Mouse (Mus musculus) hindbrain, embryonic 13.5 days (tissue): ENCODE measurements around the gene Lrrc8e. TPM values are rescaled to one million over a fixed set of nuclear protein-coding genes. Genes with fewer than 3 reads are reported as not detected.

ENCODE experiments used
- ATAC-seq: fragments of 200-750 bp; cut with Nextera tagmentation; 2 replicates; pipeline ENCODE4 v1.8.0; 2017; ENCODE audit warnings: moderate TSS enrichment; ENCODE audit not compliant: low FRiP score
- H3K27ac ChIP-seq: fragments of 300-500 bp; sonication (generic); 2 replicates; pipeline ENCODE4 v1.5.1; 2015; ENCODE audit warnings: inconsistent platforms, mild to moderate bottlenecking, moderate library complexity
- H3K27me3 ChIP-seq: fragments of 300-500 bp; sonication (generic); 2 replicates; pipeline ENCODE4 v1.6.1; 2015; ENCODE audit warnings: mild to moderate bottlenecking, inconsistent platforms
- H3K36me3 ChIP-seq: fragments of 300-500 bp; sonication (generic); 2 replicates; pipeline ENCODE4 v1.6.1; 2015; ENCODE audit warnings: mild to moderate bottlenecking, inconsistent platforms
- H3K4me1 ChIP-seq: fragments of 300-500 bp; sonication (generic); replicated peaks from 2 replicates; pipeline ENCODE4 v1.6.1; 2015; ENCODE audit warnings: inconsistent platforms
- H3K4me2 ChIP-seq: fragments of 300-500 bp; sonication (generic); 2 replicates; pipeline ENCODE4 v1.6.1; 2015; ENCODE audit warnings: inconsistent platforms, mild to moderate bottlenecking, moderate library complexity
- H3K4me3 ChIP-seq: fragments of 300-500 bp; sonication (generic); 2 replicates; pipeline ENCODE4 v1.5.1; 2015; ENCODE audit warnings: mild to moderate bottlenecking, inconsistent platforms
- H3K9ac ChIP-seq: fragments of 300-500 bp; sonication (generic); 2 replicates; pipeline ENCODE4 v1.6.1; 2015; ENCODE audit warnings: mild to moderate bottlenecking, inconsistent platforms
- H3K9me3 ChIP-seq: fragments of 300-500 bp; sonication (generic); 2 replicates; pipeline ENCODE4 v1.6.1; 2016; ENCODE audit warnings: inconsistent platforms
- WGBS: fragments of 180-500 bp; shearing (Covaris S2); methylation state at CpG from one replicate; pipeline ENCODE4 v1.1.7; 2015; 5-methylcytosine and 5-hydroxymethylcytosine counted together
- polyA plus RNA-seq: library from polyadenylated mRNA; unstranded; fragments of >200 nt; fragmentation: Nextera tagmentation; extraction: Ambion mirVana; gene quantifications from 2 replicates; pipeline ENCODE4 v1.2.1, GENCODE M21; 2015

The Lrrc8e gene
- polyA plus RNA-seq, 1 experiment from 2014 or later: not detected

DNA sequence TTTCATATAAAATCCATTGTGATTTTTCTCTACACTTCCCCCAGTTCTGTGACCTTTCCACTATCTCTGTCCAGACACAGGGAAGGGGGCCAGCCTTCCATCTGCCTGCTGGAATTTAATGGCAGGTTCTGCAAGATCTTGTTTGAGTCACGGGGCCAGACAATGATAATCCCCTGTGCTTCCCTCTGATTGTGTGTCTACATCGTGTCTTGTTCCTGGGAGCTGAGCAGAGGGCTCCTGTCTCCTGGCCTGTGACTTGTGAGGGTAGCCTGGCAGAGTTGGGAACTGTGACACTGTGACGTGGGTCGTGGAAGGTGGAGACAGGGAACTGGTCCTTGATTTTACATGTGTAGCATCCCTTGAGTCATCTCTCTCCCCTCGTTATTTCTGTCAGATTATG lies 3.2 kb downstream of the Lrrc8e start:
- H3K9ac ChIP-seq: no peak overlapping the region
- H3K4me1 ChIP-seq: peaks cover 6% of the 10 kb centered on the region; the same call in 1 of the 2 replicates
- no peak for ATAC-seq
- H3K27me3 ChIP-seq: peaks cover 45% of the 10 kb centered on the region
- H3K36me3 ChIP-seq: no peaks in the 10 kb centered on the region
- H3K4me3 ChIP-seq: no peak overlapping the region
- H3K27ac ChIP-seq: no peak overlapping the region
- no peak overlapping the region for H3K4me2 ChIP-seq
- WGBS: 80% methylated on average over 5 of the region's 5 CpGs
- no peaks in the 10 kb centered on the region for H3K9me3 ChIP-seq

DNA sequence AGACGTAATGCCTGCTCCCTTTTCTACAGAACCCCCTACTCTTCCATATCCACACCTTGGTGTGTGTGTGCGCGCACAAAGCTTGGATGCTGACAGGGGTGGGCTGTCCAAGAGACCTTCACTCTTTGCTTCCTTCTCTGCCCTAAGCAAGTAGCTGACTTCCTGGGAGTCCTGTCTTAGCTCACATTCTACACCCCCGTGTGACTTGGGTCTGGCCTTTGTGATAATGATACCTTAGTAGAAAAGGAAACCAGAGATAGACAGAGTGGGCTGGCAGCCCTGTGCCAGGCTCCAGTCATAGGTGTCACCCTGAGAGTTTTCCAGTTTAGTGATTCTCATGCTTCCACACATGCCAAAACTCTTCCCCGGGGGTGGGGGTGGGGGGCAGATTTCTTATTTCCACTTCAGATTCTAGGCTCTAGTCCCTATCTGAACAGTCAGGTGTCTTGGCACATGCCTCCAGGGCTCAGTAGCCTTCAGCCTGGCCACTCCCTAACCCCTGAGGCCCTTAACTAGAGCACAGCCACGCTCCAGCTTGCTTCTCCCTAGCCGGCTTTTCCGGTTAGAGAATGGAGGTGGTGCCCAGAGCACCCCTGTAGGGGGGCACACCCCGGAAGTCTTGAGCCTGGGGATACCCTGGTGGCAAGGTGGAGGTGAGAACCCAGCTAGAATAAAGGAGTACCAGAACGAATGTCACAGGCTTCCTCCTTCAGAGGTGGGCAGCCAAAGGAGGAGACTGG lies 4.2 kb downstream of the Lrrc8e start:
- H3K9me3 ChIP-seq: no peaks in the 10 kb centered on the region
- H3K27me3 ChIP-seq: peaks cover 47% of the 10 kb centered on the region
- WGBS: 68% methylated on average over 10 of the region's 10 CpGs
- H3K27ac ChIP-seq: no peak overlapping the region
- H3K36me3 ChIP-seq: no peaks in the 10 kb centered on the region
- no peak for ATAC-seq
- no peak overlapping the region for H3K9ac ChIP-seq
- H3K4me2 ChIP-seq: no peak overlapping the region
- peaks cover 6% of the 10 kb centered on the region; the same call in 1 of the 2 replicates for H3K4me1 ChIP-seq
- H3K4me3 ChIP-seq: no peak overlapping the region

DNA sequence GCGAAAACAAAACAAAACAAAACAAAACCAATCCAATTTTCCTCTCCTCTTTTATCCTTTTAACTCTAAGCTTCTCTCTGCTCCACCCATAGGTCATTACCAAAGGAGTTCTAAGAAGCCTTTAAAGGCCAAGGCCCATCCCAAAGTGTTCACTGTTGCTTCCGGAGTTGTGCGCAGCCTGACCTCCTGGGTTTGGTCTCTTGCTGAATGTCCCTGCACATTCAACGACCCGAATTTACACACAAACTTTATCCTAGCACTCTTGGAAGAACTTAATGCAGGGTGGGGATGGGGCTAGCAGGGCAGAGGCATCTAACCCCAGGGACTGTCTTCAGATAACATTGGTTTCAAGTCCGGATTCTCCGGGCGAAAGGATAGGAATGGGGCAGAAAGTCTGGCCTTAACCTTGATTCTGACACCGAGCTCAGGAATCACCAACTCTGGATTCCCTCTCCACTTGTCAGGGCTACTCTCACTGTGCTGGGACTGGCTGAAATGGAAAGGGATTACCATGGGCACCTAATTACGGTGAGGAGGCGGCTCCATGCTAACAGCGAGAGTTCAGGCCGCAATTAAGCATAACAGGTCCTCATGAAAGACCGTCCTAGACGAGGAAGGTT lies 11.3 kb downstream of the Lrrc8e start:
- no peaks in the 10 kb centered on the region for H3K9me3 ChIP-seq
- peaks cover 38% of the 10 kb centered on the region for H3K4me1 ChIP-seq
- peak overlapping the region; percentile 81 for H3K9ac ChIP-seq
- H3K4me2 ChIP-seq: peak overlapping the region; percentile 69
- H3K27me3 ChIP-seq: peaks cover 14% of the 10 kb centered on the region
- peaks cover 23% of the 10 kb centered on the region for H3K36me3 ChIP-seq
- peak overlapping the region; percentile 77 for H3K4me3 ChIP-seq
- peak overlapping the region; percentile 95 for H3K27ac ChIP-seq
- 18% methylated on average over 15 of the region's 15 CpGs for WGBS
- no peak for ATAC-seq

DNA sequence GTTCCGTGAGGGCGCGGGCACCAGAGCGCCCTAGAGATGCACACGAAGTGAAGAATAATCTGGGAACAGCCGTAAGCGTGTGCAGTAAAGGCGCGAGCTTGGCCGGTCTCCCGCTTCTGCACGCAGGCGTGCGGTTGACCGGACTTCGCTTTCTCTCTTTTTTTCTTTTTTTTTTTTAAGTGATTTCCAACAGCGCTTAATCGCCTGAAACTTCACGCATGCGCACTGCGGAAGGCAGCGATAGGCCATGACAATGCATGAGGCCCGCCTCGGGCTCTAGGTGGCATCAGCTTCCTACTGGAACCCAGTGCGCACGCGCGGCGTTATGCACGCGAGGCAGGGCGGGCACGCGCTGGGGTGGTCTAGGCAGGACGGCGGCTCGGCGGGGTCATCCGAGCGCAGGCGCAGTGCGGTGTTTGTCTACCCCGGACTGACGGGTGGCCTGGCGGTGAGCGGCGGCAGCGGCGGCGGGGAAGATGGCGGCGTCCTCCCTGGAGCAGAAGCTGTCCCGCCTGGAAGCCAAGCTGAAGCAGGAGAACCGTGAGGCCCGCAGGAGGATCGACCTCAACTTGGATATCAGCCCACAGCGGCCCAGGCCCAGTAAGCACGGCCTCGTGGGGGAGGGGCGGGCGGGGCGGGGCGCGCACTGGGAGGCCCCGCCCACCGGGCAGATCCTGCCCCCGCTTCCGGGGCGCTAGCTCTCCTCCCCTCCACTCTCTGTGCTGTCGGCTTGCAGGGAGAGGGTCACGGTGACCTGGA lies 12.0 kb downstream of the Lrrc8e start, which contains the start of the genes Map2k7 and Gm49320:
Gene Map2k7 (plus strand): TSS at position 307 of the 759 bp plus-strand sequence.
Gene Gm49320 (plus strand): TSS at position 432 of the 759 bp plus-strand sequence.
- under 1% methylated on average over 59 of the region's 71 CpGs for WGBS
- peak; percentile 95 for ATAC-seq
- peaks cover 30% of the 10 kb centered on the region for H3K36me3 ChIP-seq

DNA sequence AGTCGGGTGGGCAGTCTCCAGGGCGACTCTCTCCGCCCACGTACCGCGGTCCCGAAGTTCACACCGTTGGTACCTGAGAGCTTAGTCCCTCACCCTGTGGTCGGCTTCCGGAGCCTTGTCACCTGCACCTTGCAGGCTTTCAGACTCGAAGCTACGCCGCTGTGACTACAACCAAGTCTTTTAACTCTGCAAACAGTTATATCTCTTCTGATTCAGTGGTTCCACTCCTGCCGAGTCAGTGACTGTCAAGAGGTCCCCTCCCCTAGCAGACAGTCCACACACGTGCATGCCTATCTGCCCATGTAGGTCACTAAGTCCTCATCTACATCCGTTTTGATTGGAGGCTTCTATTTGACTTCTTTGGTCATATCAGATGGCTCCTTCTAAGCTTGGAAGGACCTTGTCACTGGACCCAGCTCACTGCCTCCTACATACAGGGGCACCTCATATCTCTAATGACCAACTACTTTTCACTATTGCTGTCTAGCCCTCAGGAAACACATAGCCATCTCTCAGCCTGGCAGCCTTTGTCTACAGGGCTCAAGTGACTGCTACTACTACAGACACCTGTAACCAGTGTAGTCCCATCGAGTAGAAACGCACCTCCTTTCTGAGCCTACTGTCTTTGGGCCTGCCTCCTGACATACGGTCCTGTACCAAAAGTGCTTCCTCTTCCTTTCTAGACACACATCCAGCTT lies 12.7 kb downstream of the Lrrc8e start:
- Histone ChIP-seq H3K4me3 (peak overlapping the region; percentile 77), H3K27me3 (peaks cover 14% of the 10 kb centered on the region), H3K27ac (peak overlapping the region; percentile 94), H3K36me3 (peaks cover 37% of the 10 kb centered on the region), H3K4me2 (peak overlapping the region; percentile 95), H3K9ac (peak overlapping the region; percentile 81), H3K4me1 (peaks cover 38% of the 10 kb centered on the region), H3K9me3 (no peaks in the 10 kb centered on the region)
- WGBS: 15% methylated on average over 19 of the region's 19 CpGs
- ATAC-seq: no peak; the same call in 1 of the 2 replicates

More for the DNA sequence above, 12.0 kb downstream of the Lrrc8e start, which contains the start of the genes Map2k7 and Gm49320:
- H3K27me3 ChIP-seq: peaks cover 14% of the 10 kb centered on the region
- peak within 1 kb of the TSS; percentile 81 for H3K9ac ChIP-seq
- H3K27ac ChIP-seq: peak within 1 kb of the TSS; percentile 95
- no peaks in the 10 kb centered on the region for H3K9me3 ChIP-seq
- peak within 1 kb of the TSS; percentile 77 for H3K4me3 ChIP-seq
- H3K4me2 ChIP-seq: peak within 1 kb of the TSS; percentile 95
- H3K4me1 ChIP-seq: peaks cover 38% of the 10 kb centered on the region

DNA sequence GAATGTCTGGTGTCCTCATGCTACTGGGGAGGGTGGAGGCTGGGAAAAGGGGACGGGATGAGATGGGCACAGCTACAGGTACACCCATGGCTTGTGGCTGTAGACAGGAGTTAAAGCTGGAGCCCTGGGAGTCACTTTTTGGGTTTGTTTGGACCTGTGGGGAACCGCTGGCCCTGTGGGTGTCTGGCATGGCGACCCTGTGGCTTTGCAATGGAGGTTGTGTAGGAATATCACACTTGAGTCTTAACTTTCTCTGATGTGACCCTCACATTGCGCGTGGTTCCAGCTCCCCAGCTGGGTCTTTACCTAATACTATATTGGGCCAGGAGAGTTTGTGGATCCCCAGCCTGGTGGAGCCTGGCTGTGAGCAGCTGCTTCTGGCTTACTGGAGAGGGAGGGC lies 18.4 kb downstream of the Lrrc8e start:
- Histone ChIP-seq H3K4me3 (no peak overlapping the region), H3K27me3 (peaks cover 22% of the 10 kb centered on the region), H3K9me3 (no peaks in the 10 kb centered on the region), H3K27ac (no peak overlapping the region), H3K36me3 (peaks cover 87% of the 10 kb centered on the region), H3K9ac (no peak overlapping the region), H3K4me1 (peaks cover 35% of the 10 kb centered on the region), H3K4me2 (no peak overlapping the region)
- WGBS: 96% methylated on average over 5 of the region's 5 CpGs
- no peak for ATAC-seq

DNA sequence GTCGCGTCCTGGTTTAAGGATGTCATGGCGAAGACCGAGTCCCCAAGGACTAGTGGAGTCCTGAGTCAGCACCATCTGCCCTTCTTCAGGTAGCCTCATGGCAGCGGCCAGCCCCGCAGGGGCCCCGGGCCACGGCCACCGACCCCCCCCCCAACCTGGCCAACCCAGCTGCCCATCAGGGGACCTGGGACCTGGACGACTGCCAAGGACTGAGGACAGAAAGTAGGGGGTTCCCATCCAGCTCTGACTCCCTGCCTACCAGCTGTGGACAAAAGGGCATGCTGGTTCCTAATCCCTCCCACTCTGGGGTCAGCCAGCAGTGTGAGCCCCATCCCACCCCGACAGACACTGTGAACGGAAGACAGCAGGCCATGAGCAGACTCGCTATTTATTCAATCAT lies 19.1 kb downstream of the Lrrc8e start:
- Histone ChIP-seq H3K4me1 (peaks cover 35% of the 10 kb centered on the region), H3K9ac (no peak overlapping the region), H3K9me3 (no peaks in the 10 kb centered on the region), H3K4me2 (no peak overlapping the region), H3K27ac (no peak overlapping the region), H3K4me3 (no peak overlapping the region), H3K27me3 (peaks cover 22% of the 10 kb centered on the region), H3K36me3 (peaks cover 86% of the 10 kb centered on the region)
- ATAC-seq: no peak
- 87% methylated on average over 13 of the region's 13 CpGs for WGBS

DNA sequence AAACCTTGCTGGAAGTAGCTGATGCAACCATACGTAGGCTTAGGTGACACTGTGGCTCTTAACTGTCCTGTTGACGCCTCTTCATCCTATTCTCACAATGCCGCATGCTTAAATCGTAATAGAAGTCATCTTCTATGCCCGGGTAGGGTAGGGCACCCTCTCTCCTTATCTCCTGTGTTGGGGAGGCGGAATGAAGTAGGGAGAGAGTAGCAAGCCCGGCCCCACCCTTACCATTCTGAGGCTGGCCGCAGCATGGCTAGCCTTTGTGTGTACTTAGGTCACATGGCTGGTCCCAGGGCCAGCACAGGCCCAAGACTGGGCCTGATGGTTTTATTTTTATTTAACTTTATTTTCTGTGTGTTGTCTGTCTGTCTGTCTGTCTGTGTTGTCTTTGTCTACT lies 20.6 kb downstream of the Lrrc8e start:
- Histone ChIP-seq H3K9ac (no peak overlapping the region), H3K4me1 (peaks cover 28% of the 10 kb centered on the region), H3K27ac (no peak overlapping the region), H3K4me2 (no peak overlapping the region), H3K4me3 (no peak overlapping the region), H3K36me3 (peaks cover 71% of the 10 kb centered on the region), H3K9me3 (no peaks in the 10 kb centered on the region), H3K27me3 (peaks cover 22% of the 10 kb centered on the region)
- WGBS: 95% methylated on average over 8 of the region's 8 CpGs
- no peak for ATAC-seq

DNA sequence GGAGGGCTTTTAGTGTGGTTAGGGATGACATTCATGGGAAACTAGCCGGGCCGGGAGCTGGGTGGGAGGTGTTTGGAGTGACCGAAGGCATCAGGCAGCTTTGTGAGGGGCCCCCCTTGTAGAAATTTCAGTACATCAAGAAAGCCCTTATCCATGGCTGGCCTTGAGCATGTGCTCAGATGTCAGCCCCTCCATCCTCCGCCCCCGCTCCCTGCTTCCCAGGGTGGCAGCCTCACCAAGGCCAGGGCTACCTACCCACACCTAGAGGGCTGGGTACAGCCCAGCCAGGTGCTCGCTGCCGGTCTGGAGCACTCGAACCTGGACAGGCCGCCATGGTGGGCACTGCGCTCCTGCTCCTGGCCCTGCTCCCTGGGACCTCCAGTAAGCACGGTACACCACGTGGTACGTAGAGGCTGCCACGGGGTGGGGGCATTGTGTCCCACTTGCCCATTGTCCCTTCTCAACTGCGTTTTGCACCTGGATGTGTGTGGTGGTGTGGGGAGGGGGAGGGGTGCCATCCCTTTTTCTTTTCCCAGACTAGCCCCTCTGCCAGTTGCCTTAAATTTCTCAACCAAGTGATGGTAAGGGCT lies 21.4 kb downstream of the Lrrc8e start, which contains the start of gene Tgfbr3l:
Gene Tgfbr3l (plus strand): TSS at position 264 of the 590 bp plus-strand sequence.
- Histone ChIP-seq H3K4me1 (peaks cover 29% of the 10 kb centered on the region), H3K27me3 (peaks cover 22% of the 10 kb centered on the region), H3K9me3 (no peaks in the 10 kb centered on the region), H3K27ac (no peak within 1 kb of the TSS), H3K4me2 (no peak within 1 kb of the TSS), H3K4me3 (no peak within 1 kb of the TSS), H3K9ac (peak within 1 kb of the TSS; percentile 46; the same call in 1 of the 2 replicates), H3K36me3 (peaks cover 63% of the 10 kb centered on the region)
- no peak for ATAC-seq
- WGBS: 80% methylated on average over 15 of the region's 15 CpGs

DNA sequence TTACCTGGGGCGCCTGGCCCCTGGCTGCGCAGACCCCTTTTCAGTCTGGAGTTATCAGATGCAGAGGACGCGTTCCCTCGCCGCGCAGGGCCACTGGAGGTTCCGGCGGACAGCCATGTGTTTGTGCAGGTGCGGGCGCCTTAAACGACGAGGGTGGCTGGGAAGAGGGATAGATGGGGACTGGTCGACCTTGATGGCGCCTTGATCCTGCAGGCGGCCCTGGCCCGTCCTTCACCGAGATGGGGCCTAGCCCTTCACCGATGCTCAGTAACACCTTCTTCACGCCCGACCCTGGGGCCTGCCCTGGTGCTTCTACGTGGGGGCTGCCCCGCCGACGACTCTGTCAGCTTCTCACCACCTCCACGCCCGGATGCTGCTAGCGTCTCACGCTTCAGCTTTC lies 22.6 kb downstream of the Lrrc8e start:
- Histone ChIP-seq H3K9me3 (no peaks in the 10 kb centered on the region), H3K27me3 (peaks cover 22% of the 10 kb centered on the region), H3K36me3 (peaks cover 51% of the 10 kb centered on the region), H3K4me2 (no peak overlapping the region), H3K9ac (peak overlapping the region; percentile 46; the same call in 1 of the 2 replicates), H3K4me1 (peaks cover 38% of the 10 kb centered on the region), H3K27ac (no peak overlapping the region), H3K4me3 (no peak overlapping the region)
- 15% methylated on average over 29 of the region's 29 CpGs for WGBS
- ATAC-seq: no peak

DNA sequence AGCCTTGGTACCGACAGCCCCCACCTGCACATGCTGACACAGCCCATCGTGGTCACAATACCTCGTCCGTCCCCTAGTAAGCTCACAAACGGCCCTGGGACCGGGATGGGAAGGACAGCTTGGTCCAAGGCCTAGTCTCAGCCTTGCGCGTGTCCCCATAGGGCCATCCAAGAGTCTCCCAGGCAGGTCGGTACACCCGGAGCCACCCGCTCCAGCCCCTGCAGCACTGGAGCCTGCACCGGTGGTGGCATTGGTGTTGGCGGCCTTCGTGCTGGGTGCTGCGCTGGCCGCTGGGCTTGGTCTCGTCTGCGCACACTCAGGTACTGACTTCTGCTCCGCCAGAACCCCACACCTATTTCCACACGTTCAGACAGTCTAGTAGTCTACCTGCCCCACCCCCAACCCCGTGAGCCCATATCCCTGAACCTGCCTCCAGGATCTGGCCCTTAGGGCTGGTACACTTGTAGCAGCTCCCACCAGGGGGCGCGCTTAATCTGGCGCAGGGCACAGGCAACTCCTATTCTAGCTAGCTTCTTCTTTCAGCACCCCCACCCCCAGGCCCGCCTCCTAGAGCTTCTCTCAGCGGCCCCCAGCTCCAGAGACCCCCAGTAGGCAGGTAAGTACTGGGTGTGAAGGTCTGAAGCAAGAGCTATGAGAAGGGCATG lies 23.8 kb downstream of the Lrrc8e start:
- ATAC-seq: no peak

More for the DNA sequence above, 23.8 kb downstream of the Lrrc8e start:
- Histone ChIP-seq H3K4me1 (peaks cover 50% of the 10 kb centered on the region), H3K27me3 (peaks cover 22% of the 10 kb centered on the region), H3K9me3 (no peaks in the 10 kb centered on the region), H3K4me2 (no peak overlapping the region), H3K27ac (no peak overlapping the region), H3K36me3 (peaks cover 50% of the 10 kb centered on the region), H3K4me3 (no peak overlapping the region), H3K9ac (no peak overlapping the region)
- WGBS: 31% methylated on average over 26 of the region's 26 CpGs
